Mouse (Mus musculus) testis, adult 2 months (tissue): ENCODE data around the gene Smc1b. TPM values are rescaled to one million over a fixed set of nuclear protein-coding genes. Genes with fewer than 3 reads are reported as not detected.
A peak's percentile ranks its signal among the peaks of the same experiment; 100 is the strongest.

Source experiments
- H3K27ac ChIP-seq: fragments of 200-500 bp; 2 replicates; pipeline ENCODE4 v1.5.1; 2012; ENCODE audit warnings: low read depth, low read length; ENCODE audit not compliant: control insufficient read depth, insufficient read depth
- H3K27me3 ChIP-seq: fragments of 200-500 bp; 2 replicates; pipeline ENCODE4 v1.6.1; 2012; ENCODE audit warnings: mild to moderate bottlenecking, low read length, moderate library complexity; ENCODE audit not compliant: control insufficient read depth, insufficient read depth
- H3K36me3 ChIP-seq: fragments of 200-500 bp; 2 replicates; pipeline ENCODE4 v1.6.1; 2012; ENCODE audit warnings: mild to moderate bottlenecking, low read length; ENCODE audit not compliant: control insufficient read depth, insufficient read depth
- H3K4me1 ChIP-seq: fragments of 200-500 bp; 2 replicates; pipeline ENCODE4 v1.6.1; 2012; ENCODE audit warnings: low read length; ENCODE audit not compliant: control insufficient read depth, insufficient read depth
- H3K4me3 ChIP-seq: fragments of 200-500 bp; 2 replicates; pipeline ENCODE4 v1.5.1; 2012; ENCODE audit warnings: low read depth, mild to moderate bottlenecking, low read length, moderate library complexity, mixed read lengths; ENCODE audit not compliant: control insufficient read depth
- CTCF ChIP-seq: fragments of 200-500 bp; IDR thresholded peaks from 2 replicates; pipeline ENCODE4 v1.5.1; 2012; ENCODE audit warnings: low read depth, mild to moderate bottlenecking, inconsistent platforms, low read length, moderate library complexity; ENCODE audit not compliant: control insufficient read depth, insufficient read depth, insufficient replicate concordance
- POLR2A ChIP-seq: fragments of 200-500 bp; IDR thresholded peaks from 2 replicates; pipeline ENCODE4 v1.6.1; 2012; ENCODE audit warnings: low read depth, mild to moderate bottlenecking, inconsistent platforms, low read length, moderate library complexity; ENCODE audit not compliant: control insufficient read depth
- polyA plus RNA-seq: library from polyadenylated mRNA; depleted of rRNA; stranded (reverse); fragments of >200 nt; gene quantifications from 2 replicates; pipeline ENCODE4 v1.2.3, GENCODE M21; 2012; rRNA removed

The Smc1b gene
- 22.2 and 25.1 TPM in 2 replicates for polyA plus RNA-seq

DNA sequence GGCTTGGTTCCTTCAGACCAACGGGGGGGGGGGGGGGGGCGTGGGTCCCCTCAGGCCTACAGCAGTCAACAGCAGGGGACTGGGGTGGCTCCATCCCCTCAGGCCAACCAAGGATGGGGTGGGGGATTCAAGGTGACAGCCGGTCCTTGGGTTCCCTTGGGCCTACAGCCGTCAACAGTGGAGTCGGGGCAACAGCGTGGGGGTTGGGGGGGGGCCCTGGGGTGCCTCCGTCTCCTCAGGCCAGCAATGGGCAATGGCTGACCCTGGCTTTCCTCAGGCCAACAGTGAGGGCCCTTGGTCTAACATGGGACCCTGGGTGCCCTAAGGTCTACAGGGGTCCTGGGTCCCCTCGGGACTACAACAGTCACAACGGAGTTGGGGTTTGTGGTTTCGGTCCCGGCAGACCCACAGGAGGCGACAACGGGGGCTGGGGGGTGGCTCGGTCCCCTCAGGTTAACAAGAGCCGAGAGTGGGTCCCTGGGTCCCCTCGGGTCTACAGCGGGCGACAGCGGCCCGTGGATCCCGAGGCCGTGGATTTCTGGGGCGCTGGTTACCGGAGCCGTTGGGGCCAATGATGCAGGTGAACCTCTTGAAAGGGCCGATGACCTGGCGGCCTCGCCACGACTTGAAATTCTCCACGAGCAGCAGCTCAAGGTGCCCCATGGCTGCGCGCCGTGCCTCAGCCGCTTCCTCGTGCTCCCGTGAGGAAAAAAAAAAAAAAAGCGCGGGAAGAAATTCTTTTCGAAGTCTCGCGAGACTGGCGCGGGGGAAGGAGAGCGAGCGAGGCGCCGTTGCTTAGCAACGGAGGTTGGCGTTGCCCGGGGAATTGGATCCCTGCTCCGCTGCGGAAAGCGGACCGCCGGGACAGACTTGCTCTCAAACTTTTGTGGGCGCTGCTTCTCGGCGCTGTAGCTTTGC is at the start of gene Smc1b, which contains the start of gene Ribc2:
Gene Smc1b (minus strand): TSS at position 690 of the 918 bp plus-strand sequence.
Gene Ribc2 (plus strand): TSS at position 804 of the 918 bp plus-strand sequence.
- peak within 1 kb of the TSS; percentile 91 for H3K27ac ChIP-seq
- TF ChIP-seq POLR2A (peak; percentile 23; the same call in 1 of the 2 replicates), CTCF (no peak)
- H3K4me3 ChIP-seq, result peak within 1 kb of the TSS; percentile 99

DNA sequence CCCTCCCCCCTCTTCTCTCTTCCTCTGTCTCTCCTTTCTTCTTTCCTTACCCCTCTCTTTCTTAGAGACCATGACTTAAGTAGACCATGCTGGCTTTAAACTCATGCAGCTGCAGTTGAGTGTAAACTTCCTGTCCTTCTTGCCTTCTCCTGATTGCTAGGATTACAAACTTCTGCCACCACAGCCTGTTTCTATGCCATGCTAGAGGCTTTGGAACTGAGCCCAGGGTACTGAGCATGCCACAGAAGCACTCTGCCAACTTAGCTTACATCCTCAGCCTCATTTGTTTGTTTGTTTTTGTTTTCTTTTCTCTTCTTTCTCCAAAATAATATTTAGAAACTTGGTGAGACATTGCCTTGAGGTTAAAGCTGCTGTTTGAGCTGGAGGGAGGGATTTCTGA is 48.6 kb upstream of the Smc1b start:
- Histone ChIP-seq H3K27ac (no peak overlapping the region), H3K4me3 (no peak overlapping the region), H3K36me3 (no peaks in the 10 kb centered on the region), H3K4me1 (no peaks in the 10 kb centered on the region), H3K27me3 (no peaks in the 10 kb centered on the region)
- TF ChIP-seq POLR2A, result no peak
- TF ChIP-seq CTCF, result no peak

More for the DNA sequence above, at the start of gene Smc1b, which contains the start of gene Ribc2:
- no peaks in the 10 kb centered on the region for H3K27me3 ChIP-seq
- H3K4me1 ChIP-seq, result peaks cover 2% of the 10 kb centered on the region
- H3K36me3 ChIP-seq, result peaks cover 7% of the 10 kb centered on the region

DNA sequence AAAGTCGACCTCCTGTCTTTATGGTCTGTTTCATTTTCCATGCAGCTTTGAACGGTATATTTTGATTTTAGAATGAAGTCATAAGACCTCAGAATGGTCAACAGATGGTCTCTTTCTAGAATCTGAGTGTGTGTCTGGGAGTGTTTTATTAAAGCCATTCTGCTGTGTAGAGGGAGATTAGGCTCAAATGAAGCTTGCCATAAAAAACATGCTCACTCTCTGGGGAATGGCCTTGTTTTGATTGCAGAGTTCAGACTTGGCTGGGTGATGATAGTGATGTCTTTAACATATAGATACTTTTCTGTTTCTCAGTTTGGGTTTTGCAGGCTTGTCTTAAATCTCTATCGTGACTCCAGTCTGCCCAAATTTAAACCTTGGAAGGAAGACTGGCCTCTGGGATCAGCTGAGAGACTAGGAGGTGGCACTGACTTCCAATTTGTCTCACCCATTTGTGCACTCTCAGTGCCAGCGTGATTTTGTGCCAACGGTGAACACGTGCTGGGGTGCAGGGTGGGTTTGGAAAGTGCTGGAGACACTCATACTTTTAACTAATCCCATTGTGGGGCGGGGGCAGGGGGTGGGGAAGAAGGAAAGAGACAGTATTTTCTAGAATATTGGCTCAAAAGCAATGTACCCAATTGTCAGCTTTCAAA is 47.9 kb upstream of the Smc1b start:
- Histone ChIP-seq H3K36me3 (no peaks in the 10 kb centered on the region), H3K4me3 (no peak overlapping the region), H3K27me3 (no peaks in the 10 kb centered on the region), H3K27ac (no peak overlapping the region), H3K4me1 (no peaks in the 10 kb centered on the region)
- TF ChIP-seq POLR2A (no peak), CTCF (no peak)

DNA sequence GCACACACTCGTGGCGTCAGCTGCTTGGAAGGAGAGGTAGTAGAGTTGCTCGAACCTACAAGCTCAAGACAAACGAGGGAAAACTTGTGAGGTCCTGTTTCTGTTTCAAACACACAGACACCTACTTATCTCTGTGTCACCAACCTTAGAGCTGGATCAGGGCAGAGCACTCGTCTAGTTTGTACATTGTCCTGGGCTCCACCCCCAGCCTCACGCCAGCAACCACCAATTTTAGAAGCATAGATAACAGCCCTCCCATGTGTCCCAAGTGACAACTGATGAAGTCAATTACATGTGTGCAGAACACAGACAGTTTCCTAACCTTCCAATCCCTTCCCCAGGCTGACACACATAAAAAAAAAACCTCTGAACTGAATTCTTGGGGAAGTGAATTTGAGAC is 46.4 kb upstream of the Smc1b start:
- Histone ChIP-seq H3K4me3 (no peak overlapping the region), H3K27ac (no peak overlapping the region), H3K4me1 (no peaks in the 10 kb centered on the region), H3K27me3 (no peaks in the 10 kb centered on the region), H3K36me3 (no peaks in the 10 kb centered on the region)
- TF ChIP-seq CTCF (no peak), POLR2A (no peak)

- no peaks in the 10 kb centered on the region for H3K27me3 ChIP-seq
- no peaks in the 10 kb centered on the region for H3K4me1 ChIP-seq
- no peaks in the 10 kb centered on the region for H3K36me3 ChIP-seq
- no peak overlapping the region for H3K27ac ChIP-seq
- no peak overlapping the region for H3K4me3 ChIP-seq
- TF ChIP-seq POLR2A (no peak), CTCF (no peak)
These were observed 45.8 kb upstream of the Smc1b start for GRCm38 (mm10) chr15:85177576-85177975.

- no peak overlapping the region for H3K27ac ChIP-seq
- H3K4me1 ChIP-seq, result no peaks in the 10 kb centered on the region
- H3K4me3 ChIP-seq, result no peak overlapping the region
- H3K36me3 ChIP-seq, result no peaks in the 10 kb centered on the region
- no peaks in the 10 kb centered on the region for H3K27me3 ChIP-seq
- TF ChIP-seq POLR2A (no peak), CTCF (no peak)
These were observed 42.3 kb upstream of the Smc1b start for GRCm38 (mm10) chr15:85174060-85174459.

DNA sequence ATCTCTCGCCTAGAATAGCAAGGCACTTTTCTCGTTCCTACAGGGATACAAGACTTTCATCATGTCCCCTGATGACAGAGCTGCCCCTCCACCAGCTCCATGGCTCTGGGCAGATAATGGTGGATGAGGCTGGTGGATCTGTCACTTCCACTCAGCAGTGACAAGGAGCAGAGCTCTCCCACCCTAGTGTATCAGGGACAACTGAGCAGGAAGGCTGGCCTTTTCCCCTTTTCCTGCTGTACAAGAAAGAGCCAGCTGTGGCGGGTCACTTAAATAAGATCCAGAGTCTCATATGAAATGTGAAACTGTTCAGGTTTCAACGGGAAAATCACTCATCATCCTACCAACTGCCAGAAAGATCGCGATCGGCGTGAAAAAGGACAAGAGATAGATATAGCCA is 41.7 kb upstream of the Smc1b start:
- Histone ChIP-seq H3K4me1 (no peaks in the 10 kb centered on the region), H3K27me3 (no peaks in the 10 kb centered on the region), H3K4me3 (no peak overlapping the region), H3K36me3 (no peaks in the 10 kb centered on the region), H3K27ac (no peak overlapping the region)
- no peak for TF ChIP-seq POLR2A
- TF ChIP-seq CTCF, result no peak
